Mouse (Mus musculus) CH12.LX (cell line): Measurements from ENCODE around the gene Gjd2. TPM values are rescaled to one million over a fixed set of nuclear protein-coding genes. Genes with fewer than 3 reads are reported as not detected.

Experiments used
- DNase-seq: peaks from one replicate; pipeline ENCODE4 v3.0.0-alpha.2; 2013; ENCODE audit errors: extremely low read depth
- H3K27ac ChIP-seq: 2 replicates; pipeline ENCODE4 v1.5.1; 2012; ENCODE audit warnings: low read depth, mild to moderate bottlenecking, control low read depth, moderate library complexity; ENCODE audit not compliant: insufficient read depth
- H3K27me3 ChIP-seq: replicated peaks from 2 replicates; pipeline ENCODE3; 2012; ENCODE audit warnings: inconsistent platforms
- H3K36me3 ChIP-seq, 2 experiments: replicated peaks in 1 of 2; 2 replicates each; pipeline versions ENCODE3 to v1.6.1; 2012; ENCODE audit warnings: inconsistent platforms in 1 of 2, low read length in 1 of 2, mild to moderate bottlenecking in 1 of 2, mixed read lengths in 1 of 2, moderate library complexity in 1 of 2; ENCODE audit not compliant: control insufficient read depth in 1 of 2, insufficient read depth in 1 of 2
- H3K4me1 ChIP-seq, 2 experiments: 2 replicates each; pipeline ENCODE4 v1.6.1; 2012; ENCODE audit warnings: inconsistent platforms in 1 of 2, moderate library complexity in 1 of 2; ENCODE audit not compliant: insufficient read depth in 2 of 2, control insufficient read depth in 1 of 2
- H3K4me2 ChIP-seq: 2 replicates; pipeline ENCODE4 v1.6.1; 2012; ENCODE audit warnings: low read depth, mild to moderate bottlenecking, control low read depth; ENCODE audit not compliant: poor library complexity, insufficient read depth, severe bottlenecking
- H3K4me3 ChIP-seq, 3 experiments: fragments of 150-350 bp in 1 of 3; sonication (generic) in 1 of 3; replicated peaks in 1 of 3; 2 replicates each; pipeline versions ENCODE3 to v1.5.1; 2011 to 2012; ENCODE audit warnings: low read depth in 2 of 3, low read length in 2 of 3, mild to moderate bottlenecking in 2 of 3, moderate library complexity in 2 of 3, control low read depth in 1 of 3, improper control_type of control experiment in 1 of 3, inconsistent platforms in 1 of 3, mixed read lengths in 1 of 3; ENCODE audit not compliant: poor library complexity in 1 of 3
- H3K79me2 ChIP-seq: replicated peaks from 2 replicates; pipeline ENCODE4 v1.6.1; 2012; ENCODE audit warnings: mild to moderate bottlenecking, moderate library complexity; ENCODE audit not compliant: control insufficient read depth, poor library complexity, insufficient read depth, severe bottlenecking; ENCODE audit errors: extremely low read depth
- H3K9ac ChIP-seq: 2 replicates; pipeline ENCODE4 v1.6.1; 2012; ENCODE audit warnings: low read depth, mild to moderate bottlenecking, control low read depth, moderate library complexity; ENCODE audit not compliant: insufficient read depth
- H3K9me3 ChIP-seq: replicated peaks from 2 replicates; pipeline ENCODE3; 2012; ENCODE audit warnings: low read length, inconsistent platforms, mixed read lengths
- BHLHE40 ChIP-seq: IDR thresholded peaks from 2 replicates; pipeline ENCODE4 v1.6.1; 2011; ENCODE audit warnings: mild to moderate bottlenecking, low read depth, low read length, improper control_type of control experiment
- CHD1 ChIP-seq: IDR thresholded peaks from 2 replicates; pipeline ENCODE4 v1.6.1; 2012; ENCODE audit warnings: low read depth, low read length, improper control_type of control experiment, inconsistent platforms
- CTCF ChIP-seq, 2 experiments: IDR thresholded peaks in 1 of 2; conservative IDR thresholded peaks in 1 of 2; 2 replicates each; pipeline ENCODE4 v1.5.1; 2011 to 2012; ENCODE audit warnings: low read depth in 2 of 2, low read length in 2 of 2, improper control_type of control experiment in 1 of 2, inconsistent platforms in 1 of 2, mild to moderate bottlenecking in 1 of 2, moderate library complexity in 1 of 2
- E2F4 ChIP-seq: IDR thresholded peaks from 2 replicates; pipeline ENCODE4 v1.6.1; 2011; ENCODE audit warnings: low read depth, low read length, improper control_type of control experiment; ENCODE audit not compliant: insufficient replicate concordance
- ELF1 ChIP-seq: IDR thresholded peaks from 2 replicates; pipeline ENCODE4 v1.6.1; 2014; ENCODE audit warnings: low read depth, mild to moderate bottlenecking, inconsistent platforms, low read length, improper control_type of control experiment
- EP300 ChIP-seq: IDR thresholded peaks from 2 replicates; pipeline ENCODE4 v1.6.1; 2011; ENCODE audit warnings: low read length, improper control_type of control experiment
- GABPA ChIP-seq: IDR thresholded peaks from 2 replicates; pipeline ENCODE4 v1.6.1; 2012; ENCODE audit warnings: low read depth, low read length, improper control_type of control experiment, inconsistent platforms; ENCODE audit not compliant: insufficient replicate concordance
- IRF4 ChIP-seq: IDR thresholded peaks from 2 replicates; pipeline ENCODE4 v1.6.1; 2014; ENCODE audit warnings: low read depth, mild to moderate bottlenecking, inconsistent platforms, low read length, improper control_type of control experiment
- JUN ChIP-seq: IDR thresholded peaks from 2 replicates; pipeline ENCODE4 v1.6.1; 2011; ENCODE audit warnings: low read depth, mild to moderate bottlenecking, low read length, improper control_type of control experiment, moderate library complexity; ENCODE audit not compliant: insufficient read depth
- JUND ChIP-seq: conservative IDR thresholded peaks from 2 replicates; pipeline ENCODE4 v1.6.1; 2011; ENCODE audit warnings: low read depth, low read length, improper control_type of control experiment
- KAT2A ChIP-seq: IDR thresholded peaks from 2 replicates; pipeline ENCODE4 v1.6.1; 2012; ENCODE audit warnings: low read length, improper control_type of control experiment, inconsistent platforms; ENCODE audit not compliant: insufficient replicate concordance
- MAX ChIP-seq: IDR thresholded peaks from 2 replicates; pipeline ENCODE4 v1.6.1; 2011; ENCODE audit warnings: low read length, improper control_type of control experiment
- MEF2A ChIP-seq: IDR thresholded peaks from 2 replicates; pipeline ENCODE4 v1.6.1; 2014; ENCODE audit warnings: low read depth, mild to moderate bottlenecking, inconsistent platforms, low read length, improper control_type of control experiment, borderline replicate concordance
- MYC ChIP-seq: IDR thresholded peaks from 2 replicates; pipeline ENCODE4 v1.6.1; 2011; ENCODE audit warnings: low read depth, mild to moderate bottlenecking, improper control_type of control experiment, low read length
- NELFE ChIP-seq: IDR thresholded peaks from 2 replicates; pipeline ENCODE4 v1.6.1; 2011; ENCODE audit warnings: low read depth, low read length, improper control_type of control experiment
- NRF1 ChIP-seq: IDR thresholded peaks from 2 replicates; pipeline ENCODE4 v1.6.1; 2014; ENCODE audit warnings: low read depth, mild to moderate bottlenecking, inconsistent platforms, low read length, improper control_type of control experiment, moderate library complexity
- POLR2A ChIP-seq: IDR thresholded peaks from 2 replicates; pipeline ENCODE4 v1.6.1; 2011; ENCODE audit warnings: low read depth, mild to moderate bottlenecking, improper control_type of control experiment, low read length
- POLR2AphosphoS2 ChIP-seq: IDR thresholded peaks from 2 replicates; pipeline ENCODE4 v1.6.1; 2011; ENCODE audit warnings: low read depth, low read length, improper control_type of control experiment
- RAD21 ChIP-seq: IDR thresholded peaks from 2 replicates; pipeline ENCODE4 v1.6.1; 2011; ENCODE audit warnings: low read depth, mild to moderate bottlenecking, low read length, improper control_type of control experiment, moderate library complexity
- SMC3 ChIP-seq: IDR thresholded peaks from 2 replicates; pipeline ENCODE4 v1.6.1; 2011; ENCODE audit warnings: low read depth, low read length, improper control_type of control experiment
- TBP ChIP-seq: conservative IDR thresholded peaks from 2 replicates; pipeline ENCODE4 v1.6.1; 2011; ENCODE audit warnings: low read depth, low read length, improper control_type of control experiment
- ZKSCAN1 ChIP-seq: IDR thresholded peaks from 2 replicates; pipeline ENCODE4 v1.6.1; 2012; ENCODE audit warnings: low read depth, inconsistent platforms, low read length, improper control_type of control experiment, borderline replicate concordance
- ZMIZ1 ChIP-seq: IDR thresholded peaks from 2 replicates; pipeline ENCODE4 v1.6.1; 2012; ENCODE audit warnings: low read depth, mild to moderate bottlenecking, inconsistent platforms, low read length, improper control_type of control experiment
- ZNF384 ChIP-seq: IDR thresholded peaks from 2 replicates; pipeline ENCODE4 v1.6.1; 2012; ENCODE audit warnings: low read depth, low read length, improper control_type of control experiment, inconsistent platforms
- dilution Hi-C: fragments of 300-500 bp; cut with MboI; formaldehyde crosslinking; loops from 2 replicates; pipeline ENCODE4 v1.14.3; 2020; ENCODE audit warnings: low sequenced_read_pairs; ENCODE audit not compliant: extremely low pct_unique_long_range_greater_than_20kb, extremely low pct_ligation_motif_present
- in situ Hi-C: fragments of 300-500 bp; cut with MboI; formaldehyde crosslinking; loops from 3 replicates; pipeline ENCODE4 v1.14.3; 2019; ENCODE audit warnings: low sequenced_read_pairs, low pct_ligation_motif_present, low pct_unique_long_range_greater_than_20kb, mixed read lengths
- polyA plus RNA-seq: library from polyadenylated mRNA; unstranded; fragments of >175 nt; gene quantifications from 2 replicates; pipeline ENCODE4 v1.2.1, GENCODE M21; 2012; ENCODE audit warnings: low read depth; ENCODE audit not compliant: insufficient read length
- total RNA-seq, 2 experiments: library from RNA; depleted of rRNA; stranded (reverse); fragments of 300-350 nt in 1 of 2; fragments of >200 nt in 1 of 2; gene quantifications; 2 replicates each; pipeline ENCODE4 v1.2.3; 2012 to 2014

Gjd2 gene
- total RNA-seq (2012; rRNA removed): not detected in 2 replicates
- not detected in 2 replicates for total RNA-seq (2014; rRNA removed)
- not detected in 2 replicates for polyA plus RNA-seq

DNA sequence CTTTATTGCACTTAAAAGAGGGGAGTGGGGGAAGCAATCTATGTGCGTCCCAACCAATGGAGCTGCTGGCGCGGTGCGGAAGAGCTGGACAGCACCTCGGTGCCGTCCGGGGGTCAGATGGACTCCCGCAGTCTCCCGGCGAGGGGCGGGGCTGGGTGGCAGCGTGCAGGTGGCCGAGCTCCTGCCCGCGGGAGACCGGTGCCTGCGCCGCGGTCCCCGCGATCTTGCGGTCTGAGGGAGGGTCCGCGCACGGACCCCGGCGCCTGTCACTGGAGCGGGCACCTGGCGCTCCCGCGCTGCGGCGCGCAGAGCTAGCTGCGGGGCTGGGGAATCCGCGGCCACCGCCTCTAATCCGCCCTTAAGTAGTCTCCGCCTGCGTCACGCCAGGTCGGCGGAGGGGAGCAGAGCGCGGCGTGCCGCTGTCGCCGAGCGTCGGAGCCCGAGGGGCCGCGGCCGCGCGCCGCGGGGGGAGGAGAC is at the start of gene Gjd2:
Gene Gjd2 (minus strand): TSS at position 325 of the 477 bp plus-strand sequence.
- H3K9me3 ChIP-seq: peaks cover 3% of the 10 kb centered on the region
- no peaks in the 10 kb centered on the region for H3K36me3 ChIP-seq
- no peaks in the 10 kb centered on the region for H3K79me2 ChIP-seq
- H3K27ac ChIP-seq: no peak within 1 kb of the TSS
- H3K4me3 ChIP-seq: no peak within 1 kb of the TSS
- no peak within 1 kb of the TSS for H3K9ac ChIP-seq
- DNase-seq: no peak
- no peaks in the 10 kb centered on the region for H3K27me3 ChIP-seq
- H3K4me1 ChIP-seq: no peaks in the 10 kb centered on the region
- no peak within 1 kb of the TSS for H3K4me2 ChIP-seq
- TF ChIP-seq MEF2A: no peak
- no peak for TF ChIP-seq BHLHE40
- TF ChIP-seq ELF1: no peak
- TF ChIP-seq, all 38 proteins: peak for 0
- dilution Hi-C loops (no loop called here), in situ Hi-C loops (no loop called here)

DNA sequence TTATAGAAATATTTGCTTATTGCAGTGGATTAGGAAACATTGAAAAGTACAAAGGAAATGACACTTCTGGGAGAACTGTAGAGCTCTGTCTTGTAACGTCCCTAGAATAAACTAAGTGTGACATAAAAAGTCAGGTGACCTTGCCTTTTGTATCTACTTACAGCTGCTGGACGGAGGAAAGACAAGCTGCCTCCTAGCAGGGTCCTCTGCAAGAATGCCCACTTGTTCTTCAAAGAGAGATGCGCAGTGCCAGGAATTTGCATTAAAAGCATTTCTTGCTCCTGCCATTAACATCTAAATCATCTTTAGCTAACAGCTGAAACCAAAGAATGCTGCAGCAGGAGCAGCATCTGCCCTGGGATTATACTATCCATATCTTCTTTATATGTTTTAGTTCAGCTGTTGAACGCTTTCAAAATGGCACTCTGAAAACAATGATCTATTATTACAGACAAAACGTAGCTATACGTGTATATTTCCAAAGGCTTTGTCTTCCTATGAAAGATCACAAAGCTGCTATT is 46.7 kb upstream of the Gjd2 start:
- in situ Hi-C loops: loop anchor here (25.0 kb wide), 1 partner anchor 173 kb away; no protein-coding TSS in a partner anchor
- no peak for DNase-seq
- no peak overlapping the region; the same call in 1 of the 2 replicates for H3K4me2 ChIP-seq
- H3K36me3 ChIP-seq: no peaks in the 10 kb centered on the region
- H3K9ac ChIP-seq: no peak overlapping the region
- no peaks in the 10 kb centered on the region for H3K9me3 ChIP-seq
- TF ChIP-seq E2F4 (no peak), NELFE (no peak), SMC3 (no peak), MAX (no peak), POLR2AphosphoS2 (no peak), KAT2A (no peak), POLR2A (no peak), EP300 (no peak), IRF4 (no peak), ELF1 (no peak), TBP (no peak), ZMIZ1 (no peak)
- no peaks in the 10 kb centered on the region for H3K79me2 ChIP-seq
- no peak overlapping the region for H3K4me3 ChIP-seq
- dilution Hi-C loops: no loop called here
- H3K27ac ChIP-seq: no peak overlapping the region
- H3K4me1 ChIP-seq: peaks cover 0 to 9% of the 10 kb centered on the region in 2 experiments; a peak in 1 of 4 replicates
- no peaks in the 10 kb centered on the region for H3K27me3 ChIP-seq

DNA sequence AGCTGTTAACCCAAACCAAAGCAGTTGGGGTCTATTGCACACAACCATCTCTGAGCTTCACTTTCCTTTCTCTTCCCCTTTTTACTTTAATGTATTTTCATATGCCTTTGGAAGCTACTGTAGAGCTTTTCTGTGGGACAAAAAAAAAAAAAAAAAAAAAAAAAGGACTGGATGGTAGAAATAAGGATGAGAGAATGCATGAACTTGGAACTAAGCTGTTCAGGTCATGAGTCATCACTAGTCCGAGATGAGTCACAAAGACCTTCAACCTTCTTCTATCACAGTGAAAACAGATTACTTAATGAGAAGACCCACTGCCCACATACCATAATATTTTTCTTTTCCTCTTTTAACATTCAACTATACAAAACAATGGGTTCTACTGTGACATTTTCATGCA is 46.2 kb upstream of the Gjd2 start:
- peak; percentile 86 for TF ChIP-seq JUN
- TF ChIP-seq JUND: peak; percentile 80
- TF ChIP-seq POLR2AphosphoS2: no peak
- peak; percentile 77 for TF ChIP-seq EP300
- TF ChIP-seq MYC: no peak
- no peak for TF ChIP-seq NELFE
- TF ChIP-seq RAD21: no peak
- TF ChIP-seq GABPA: no peak
- TF ChIP-seq IRF4: peak; percentile 79
- no peak for TF ChIP-seq CHD1
- no peak for TF ChIP-seq CTCF (conservative IDR thresholded peaks at IDR 0.05 in 1 of 2, IDR thresholded peaks at IDR 0.05 in 1 of 2; ENCODE audit: low read depth in 2 of 2, low read length in 2 of 2)
- peak; percentile 87 for TF ChIP-seq ZNF384
- TF ChIP-seq ELF1: no peak
- no peak for TF ChIP-seq ZKSCAN1
- TF ChIP-seq NRF1: no peak

More for the DNA sequence above, 46.2 kb upstream of the Gjd2 start:
- no peak overlapping the region for H3K9ac ChIP-seq
- dilution Hi-C loops (no loop called here), in situ Hi-C loops (loop anchor here (25.0 kb wide), 1 partner anchor 172 kb away; no protein-coding TSS in a partner anchor)
- H3K9me3 ChIP-seq: no peaks in the 10 kb centered on the region
- no peaks in the 10 kb centered on the region for H3K36me3 ChIP-seq
- no peak overlapping the region for H3K4me2 ChIP-seq
- no peak overlapping the region for H3K4me3 ChIP-seq
- H3K4me1 ChIP-seq: peaks cover 0 to 9% of the 10 kb centered on the region in 2 experiments; a peak in 1 of 4 replicates
- H3K79me2 ChIP-seq: no peaks in the 10 kb centered on the region
- peak; percentile 7 for DNase-seq
- H3K27me3 ChIP-seq: no peaks in the 10 kb centered on the region
- no peak overlapping the region for H3K27ac ChIP-seq
